Mouse (Mus musculus) cerebellum, adult 9-10 months (tissue): ENCODE data around the gene H3f3a.
A peak's percentile ranks its signal among the peaks of the same experiment; 100 is the strongest.
"Not testable (repeated sequence)": the region's sequence is repeated elsewhere in the genome, so short reads cannot be mapped to it uniquely, and the experiment has no call there.

ENCODE experiments used
- DNase-seq: peaks from one replicate; pipeline ENCODE4 v3.0.0; 2022

H3f3a gene

GRCm38 (mm10) chr1:180813885-180814740 lies at the start of gene H3f3a:
H3f3a (minus strand) TSS chr1:180813943.
- peak; percentile 88 for DNase-seq

GRCm38 (mm10) chr1:180860030-180860429 lies 46.3 kb upstream of the H3f3a start:
- DNase-seq: no peak

GRCm38 (mm10) chr1:180858763-180859162 lies 45.0 kb upstream of the H3f3a start:
- DNase-seq: no peak

GRCm38 (mm10) chr1:180850316-180851270 lies 36.9 kb upstream of the H3f3a start, which contains the start of gene Sde2:
Sde2 (plus strand) TSS chr1:180851127.
- peak; percentile 100 for DNase-seq

- no peak for DNase-seq
Observed at GRCm38 (mm10) chr1:180849701-180850301, 36.1 kb upstream of the H3f3a start.

- peak; percentile 73 for DNase-seq
Observed at GRCm38 (mm10) chr1:180848511-180849241, 34.9 kb upstream of the H3f3a start.

- peak; percentile 87 for DNase-seq
Observed at GRCm38 (mm10) chr1:180848114-180848510, 34.4 kb upstream of the H3f3a start.

GRCm38 (mm10) chr1:180841561-180842300 lies 28.0 kb upstream of the H3f3a start:
- DNase-seq: no peak

- DNase-seq: no peak
Observed at GRCm38 (mm10) chr1:180839201-180839910, 25.6 kb upstream of the H3f3a start.

- DNase-seq: no peak
Observed at GRCm38 (mm10) chr1:180838014-180838413, 24.3 kb upstream of the H3f3a start.

- DNase-seq: no peak
Observed at GRCm38 (mm10) chr1:180837186-180837585, 23.4 kb upstream of the H3f3a start.

GRCm38 (mm10) chr1:180836467-180836866 lies 22.7 kb upstream of the H3f3a start:
- DNase-seq: not testable (repeated sequence)

- no peak for DNase-seq
Observed at GRCm38 (mm10) chr1:180835273-180836015, 21.7 kb upstream of the H3f3a start.

- DNase-seq: no peak
Observed at GRCm38 (mm10) chr1:180830588-180831346, 17.0 kb upstream of the H3f3a start.

GRCm38 (mm10) chr1:180830175-180830574 lies 16.4 kb upstream of the H3f3a start:
- no peak for DNase-seq

GRCm38 (mm10) chr1:180829775-180830174 lies 16.0 kb upstream of the H3f3a start:
- no peak for DNase-seq

- no peak for DNase-seq
Observed at GRCm38 (mm10) chr1:180826634-180827033, 12.9 kb upstream of the H3f3a start.

- no peak for DNase-seq
Observed at GRCm38 (mm10) chr1:180824721-180825120, 11.0 kb upstream of the H3f3a start.

GRCm38 (mm10) chr1:180823716-180824115 lies 10.0 kb upstream of the H3f3a start:
- DNase-seq: no peak
